Mouse (Mus musculus): ENCODE results near the gene Fam78b. TPM values are rescaled to one million over a fixed set of nuclear protein-coding genes. Genes with fewer than 3 reads are reported as not detected.
A peak's percentile ranks its signal among the peaks of the same experiment; 100 is the strongest.

Fam78b gene
- polyA plus RNA-seq, 1 experiment from 2014 or later = 16.7 TPM

- Histone ChIP-seq H3K36me3 (ENCODE audit: control insufficient read depth, insufficient read depth, low read length) (no peaks in the 10 kb centered on the region), H3K9ac (replicated peaks; ENCODE audit: low read length) (no peak overlapping the region), H3K4me2 (ENCODE audit: low read length) (no peak overlapping the region), H3K27ac (replicated peaks; ENCODE audit: low read depth, low read length) (no peak overlapping the region; the same call in 1 of the 2 replicates), H3K9me3 (ENCODE audit: control insufficient read depth, low read length) (no peaks in the 10 kb centered on the region), H3K4me3 (replicated peaks; ENCODE audit: low read depth, low read length) (no peak overlapping the region), H3K4me1 (ENCODE audit: control insufficient read depth, insufficient read depth, low read length) (peaks cover 18% of the 10 kb centered on the region; the same call in 1 of the 2 replicates), H3K27me3 (ENCODE audit: control insufficient read depth, insufficient read depth, low read length) (no peaks in the 10 kb centered on the region)
- DNase-seq (no peak), ATAC-seq (ENCODE audit: low FRiP score, low TSS enrichment) (no peak)
- 74% methylated on average over 6 of the region's 6 CpGs for WGBS
These were observed 69.1 kb downstream of the Fam78b start for GRCm38 (mm10) chr1:167070306-167070705.

- H3K9ac ChIP-seq (replicated peaks; ENCODE audit: low read length) = no peak overlapping the region
- DNase-seq (no peak), ATAC-seq (ENCODE audit: low FRiP score, low TSS enrichment) (no peak)
- peaks cover 12% of the 10 kb centered on the region; the same call in 1 of the 2 replicates for H3K36me3 ChIP-seq (ENCODE audit: control insufficient read depth, insufficient read depth, low read length)
- no peaks in the 10 kb centered on the region for H3K4me1 ChIP-seq (ENCODE audit: control insufficient read depth, insufficient read depth, low read length)
- H3K9me3 ChIP-seq (ENCODE audit: control insufficient read depth, low read length) = no peaks in the 10 kb centered on the region
- WGBS = 78% methylated on average over 8 of the region's 8 CpGs
- no peaks in the 10 kb centered on the region for H3K27me3 ChIP-seq (ENCODE audit: control insufficient read depth, insufficient read depth, low read length)
- no peak overlapping the region for H3K4me3 ChIP-seq (replicated peaks; ENCODE audit: low read depth, low read length)
- H3K27ac ChIP-seq (replicated peaks; ENCODE audit: low read depth, low read length) = no peak overlapping the region
- H3K4me2 ChIP-seq (ENCODE audit: low read length) = no peak overlapping the region
These were observed 74.5 kb downstream of the Fam78b start for GRCm38 (mm10) chr1:167075726-167076125.

- Histone ChIP-seq H3K4me3 (replicated peaks; ENCODE audit: low read depth, low read length) (no peak overlapping the region), H3K4me1 (ENCODE audit: control insufficient read depth, insufficient read depth, low read length) (peaks cover 24% of the 10 kb centered on the region), H3K27ac (replicated peaks; ENCODE audit: low read depth, low read length) (no peak overlapping the region), H3K9me3 (ENCODE audit: control insufficient read depth, low read length) (no peaks in the 10 kb centered on the region), H3K4me2 (ENCODE audit: low read length) (no peak overlapping the region), H3K9ac (replicated peaks; ENCODE audit: low read length) (no peak overlapping the region), H3K27me3 (ENCODE audit: control insufficient read depth, insufficient read depth, low read length) (no peaks in the 10 kb centered on the region), H3K36me3 (ENCODE audit: control insufficient read depth, insufficient read depth, low read length) (peaks cover 13% of the 10 kb centered on the region; the same call in 1 of the 2 replicates)
- ATAC-seq (ENCODE audit: low FRiP score, low TSS enrichment) (no peak), DNase-seq (no peak)
- 42% methylated on average over 5 of the region's 5 CpGs for WGBS
These were observed 78.3 kb downstream of the Fam78b start for GRCm38 (mm10) chr1:167079476-167079875.

GRCm38 (mm10) chr1:167081946-167082345, 80.7 kb downstream of the Fam78b start:
- peaks cover 13% of the 10 kb centered on the region; the same call in 1 of the 2 replicates for H3K36me3 ChIP-seq (ENCODE audit: control insufficient read depth, insufficient read depth, low read length)
- H3K4me1 ChIP-seq (ENCODE audit: control insufficient read depth, insufficient read depth, low read length) = peaks cover 30% of the 10 kb centered on the region
- no peaks in the 10 kb centered on the region for H3K27me3 ChIP-seq (ENCODE audit: control insufficient read depth, insufficient read depth, low read length)
- no peak overlapping the region for H3K4me3 ChIP-seq (replicated peaks; ENCODE audit: low read depth, low read length)
- H3K4me2 ChIP-seq (ENCODE audit: low read length) = no peak overlapping the region
- no peaks in the 10 kb centered on the region for H3K9me3 ChIP-seq (ENCODE audit: control insufficient read depth, low read length)
- ATAC-seq (ENCODE audit: low FRiP score, low TSS enrichment) (no peak), DNase-seq (no peak)
- H3K9ac ChIP-seq (replicated peaks; ENCODE audit: low read length) = no peak overlapping the region
- H3K27ac ChIP-seq (replicated peaks; ENCODE audit: low read depth, low read length) = peak overlapping the region; percentile 83
- 29% methylated on average over 3 of the region's 3 CpGs for WGBS

GRCm38 (mm10) chr1:167082506-167083100, 81.4 kb downstream of the Fam78b start:
- ATAC-seq (ENCODE audit: low FRiP score, low TSS enrichment) = peak; percentile 85
- H3K9ac ChIP-seq (replicated peaks; ENCODE audit: low read length) = no peak overlapping the region
- no peak overlapping the region for H3K4me2 ChIP-seq (ENCODE audit: low read length)
- WGBS = 3% methylated on average over 4 of the region's 4 CpGs
- peaks cover 13% of the 10 kb centered on the region; the same call in 1 of the 2 replicates for H3K36me3 ChIP-seq (ENCODE audit: control insufficient read depth, insufficient read depth, low read length)
- no peaks in the 10 kb centered on the region for H3K9me3 ChIP-seq (ENCODE audit: control insufficient read depth, low read length)
- peak; percentile 83 for DNase-seq
- no peak overlapping the region for H3K4me3 ChIP-seq (replicated peaks; ENCODE audit: low read depth, low read length)
- peak overlapping the region; percentile 83 for H3K27ac ChIP-seq (replicated peaks; ENCODE audit: low read depth, low read length)
- H3K4me1 ChIP-seq (ENCODE audit: control insufficient read depth, insufficient read depth, low read length) = peaks cover 30% of the 10 kb centered on the region
- no peaks in the 10 kb centered on the region for H3K27me3 ChIP-seq (ENCODE audit: control insufficient read depth, insufficient read depth, low read length)

- Histone ChIP-seq H3K4me2 (ENCODE audit: low read length) (no peak overlapping the region), H3K9ac (replicated peaks; ENCODE audit: low read length) (no peak overlapping the region), H3K27me3 (ENCODE audit: control insufficient read depth, insufficient read depth, low read length) (no peaks in the 10 kb centered on the region), H3K9me3 (ENCODE audit: control insufficient read depth, low read length) (no peaks in the 10 kb centered on the region), H3K4me3 (replicated peaks; ENCODE audit: low read depth, low read length) (no peak overlapping the region), H3K36me3 (ENCODE audit: control insufficient read depth, insufficient read depth, low read length) (peaks cover 13% of the 10 kb centered on the region; the same call in 1 of the 2 replicates), H3K4me1 (ENCODE audit: control insufficient read depth, insufficient read depth, low read length) (peaks cover 30% of the 10 kb centered on the region), H3K27ac (replicated peaks; ENCODE audit: low read depth, low read length) (peak overlapping the region; percentile 83)
- ATAC-seq (ENCODE audit: low FRiP score, low TSS enrichment) = no peak
- DNase-seq = no peak
- 44% methylated on average over 2 of the region's 2 CpGs for WGBS
These were observed 82.0 kb downstream of the Fam78b start for GRCm38 (mm10) chr1:167083181-167083580.

- ATAC-seq (ENCODE audit: low FRiP score, low TSS enrichment) = no peak
- H3K27ac ChIP-seq (replicated peaks; ENCODE audit: low read depth, low read length) = no peak overlapping the region
These were observed 83.1 kb downstream of the Fam78b start for GRCm38 (mm10) chr1:167084330-167084729.

GRCm38 (mm10) chr1:167085461-167085860, 84.2 kb downstream of the Fam78b start:
- no peak for ATAC-seq (ENCODE audit: low FRiP score, low TSS enrichment)

More at GRCm38 (mm10) chr1:167084330-167084729, 83.1 kb downstream of the Fam78b start:
- Histone ChIP-seq H3K4me2 (ENCODE audit: low read length) (no peak overlapping the region), H3K27me3 (ENCODE audit: control insufficient read depth, insufficient read depth, low read length) (no peaks in the 10 kb centered on the region), H3K4me1 (ENCODE audit: control insufficient read depth, insufficient read depth, low read length) (peaks cover 30% of the 10 kb centered on the region), H3K9me3 (ENCODE audit: control insufficient read depth, low read length) (no peaks in the 10 kb centered on the region), H3K9ac (replicated peaks; ENCODE audit: low read length) (no peak overlapping the region), H3K36me3 (ENCODE audit: control insufficient read depth, insufficient read depth, low read length) (peaks cover 6% of the 10 kb centered on the region; the same call in 1 of the 2 replicates), H3K4me3 (replicated peaks; ENCODE audit: low read depth, low read length) (no peak overlapping the region)
- no peak for DNase-seq

GRCm38 (mm10) chr1:167090466-167090865, 89.2 kb downstream of the Fam78b start:
- H3K4me3 ChIP-seq (replicated peaks; ENCODE audit: low read depth, low read length) = no peak overlapping the region
- H3K9me3 ChIP-seq (ENCODE audit: control insufficient read depth, low read length) = no peaks in the 10 kb centered on the region
- no peaks in the 10 kb centered on the region for H3K4me1 ChIP-seq (ENCODE audit: control insufficient read depth, insufficient read depth, low read length)
- H3K4me2 ChIP-seq (ENCODE audit: low read length) = no peak overlapping the region
- H3K27ac ChIP-seq (replicated peaks; ENCODE audit: low read depth, low read length) = no peak overlapping the region
- WGBS = 96% methylated on average over 6 of the region's 6 CpGs
- H3K9ac ChIP-seq (replicated peaks; ENCODE audit: low read length) = no peak overlapping the region
- DNase-seq (no peak), ATAC-seq (ENCODE audit: low FRiP score, low TSS enrichment) (no peak)
- no peaks in the 10 kb centered on the region for H3K27me3 ChIP-seq (ENCODE audit: control insufficient read depth, insufficient read depth, low read length)
- no peaks in the 10 kb centered on the region; the same call in 1 of the 2 replicates for H3K36me3 ChIP-seq (ENCODE audit: control insufficient read depth, insufficient read depth, low read length)

More at GRCm38 (mm10) chr1:167085461-167085860, 84.2 kb downstream of the Fam78b start:
- 58% methylated on average over 4 of the region's 4 CpGs for WGBS
- Histone ChIP-seq H3K27ac (replicated peaks; ENCODE audit: low read depth, low read length) (no peak overlapping the region), H3K27me3 (ENCODE audit: control insufficient read depth, insufficient read depth, low read length) (no peaks in the 10 kb centered on the region), H3K9ac (replicated peaks; ENCODE audit: low read length) (no peak overlapping the region), H3K36me3 (ENCODE audit: control insufficient read depth, insufficient read depth, low read length) (peaks cover 3% of the 10 kb centered on the region; the same call in 1 of the 2 replicates), H3K4me3 (replicated peaks; ENCODE audit: low read depth, low read length) (no peak overlapping the region), H3K9me3 (ENCODE audit: control insufficient read depth, low read length) (no peaks in the 10 kb centered on the region), H3K4me1 (ENCODE audit: control insufficient read depth, insufficient read depth, low read length) (peaks cover 30% of the 10 kb centered on the region), H3K4me2 (ENCODE audit: low read length) (no peak overlapping the region)
- peak; percentile 38 for DNase-seq

All from midbrain, embryonic 14.5 days (tissue).